Mouse (Mus musculus) embryonic facial prominence, embryonic 14.5 days (tissue): Measurements from ENCODE around the gene Pex12. TPM values are rescaled to one million over a fixed set of nuclear protein-coding genes. Genes with fewer than 3 reads are reported as not detected.
A peak's percentile ranks its signal among the peaks of the same experiment; 100 is the strongest.
"Not testable (repeated sequence)": the region's sequence is repeated elsewhere in the genome, so short reads cannot be mapped to it uniquely, and the experiment has no call there.

ENCODE experiments used
- ATAC-seq: fragments of 200-750 bp; cut with Nextera tagmentation; 2 replicates; pipeline ENCODE4 v1.8.0; 2017; ENCODE audit warnings: low read depth, moderate number of reproducible peaks, moderate TSS enrichment
- DNase-seq: peaks from one replicate; pipeline ENCODE4 v3.0.0-alpha.2; 2015; ENCODE audit warnings: low spot score
- H3K27ac ChIP-seq: fragments of 300-500 bp; sonication (generic); replicated peaks from 2 replicates; pipeline ENCODE4 v1.5.1; 2014; ENCODE audit warnings: low read depth, mild to moderate bottlenecking, low read length, moderate library complexity
- H3K27me3 ChIP-seq: fragments of 300-500 bp; sonication (generic); replicated peaks from 2 replicates; pipeline ENCODE4 v1.6.1; 2014; ENCODE audit warnings: low read length; ENCODE audit not compliant: control insufficient read depth, insufficient read depth
- H3K36me3 ChIP-seq: fragments of 300-500 bp; sonication (generic); 2 replicates; pipeline ENCODE4 v1.6.1; 2014; ENCODE audit warnings: low read length, mixed read lengths; ENCODE audit not compliant: control insufficient read depth, insufficient read depth
- H3K4me1 ChIP-seq: fragments of 300-500 bp; sonication (generic); 2 replicates; pipeline ENCODE4 v1.6.1; 2014; ENCODE audit warnings: antibody characterized with exemption, low read length; ENCODE audit not compliant: control insufficient read depth, insufficient read depth
- H3K4me2 ChIP-seq: fragments of 300-500 bp; sonication (generic); 2 replicates; pipeline ENCODE4 v1.6.1; 2014; ENCODE audit warnings: low read depth, mild to moderate bottlenecking, low read length, moderate library complexity, mixed read lengths
- H3K4me3 ChIP-seq: fragments of 300-500 bp; sonication (generic); 2 replicates; pipeline ENCODE4 v1.5.1; 2014; ENCODE audit warnings: low read depth, mild to moderate bottlenecking, low read length
- H3K9ac ChIP-seq: fragments of 300-500 bp; sonication (generic); 2 replicates; pipeline ENCODE4 v1.6.1; 2014; ENCODE audit warnings: low read depth, mild to moderate bottlenecking, low read length, moderate library complexity, mixed read lengths
- H3K9me3 ChIP-seq: fragments of 300-500 bp; sonication (generic); 2 replicates; pipeline ENCODE4 v1.6.1; 2016; ENCODE audit warnings: low read length; ENCODE audit not compliant: control insufficient read depth
- WGBS: fragments of 180-500 bp; shearing (Covaris S2); extraction: QIAGEN DNeasy Blood & Tissue Kit; methylation state at CpG from one replicate; pipeline ENCODE4 v1.1.7; 2014; 5-methylcytosine and 5-hydroxymethylcytosine counted together
- polyA plus RNA-seq: library from polyadenylated mRNA; unstranded; fragments of >200 nt; fragmentation: Nextera tagmentation; extraction: Ambion mirVana; gene quantifications from 2 replicates; pipeline ENCODE4 v1.2.1, GENCODE M21; 2014

Gene Pex12
- polyA plus RNA-seq = 14.5 and 14.8 TPM in 2 replicates

DNA sequence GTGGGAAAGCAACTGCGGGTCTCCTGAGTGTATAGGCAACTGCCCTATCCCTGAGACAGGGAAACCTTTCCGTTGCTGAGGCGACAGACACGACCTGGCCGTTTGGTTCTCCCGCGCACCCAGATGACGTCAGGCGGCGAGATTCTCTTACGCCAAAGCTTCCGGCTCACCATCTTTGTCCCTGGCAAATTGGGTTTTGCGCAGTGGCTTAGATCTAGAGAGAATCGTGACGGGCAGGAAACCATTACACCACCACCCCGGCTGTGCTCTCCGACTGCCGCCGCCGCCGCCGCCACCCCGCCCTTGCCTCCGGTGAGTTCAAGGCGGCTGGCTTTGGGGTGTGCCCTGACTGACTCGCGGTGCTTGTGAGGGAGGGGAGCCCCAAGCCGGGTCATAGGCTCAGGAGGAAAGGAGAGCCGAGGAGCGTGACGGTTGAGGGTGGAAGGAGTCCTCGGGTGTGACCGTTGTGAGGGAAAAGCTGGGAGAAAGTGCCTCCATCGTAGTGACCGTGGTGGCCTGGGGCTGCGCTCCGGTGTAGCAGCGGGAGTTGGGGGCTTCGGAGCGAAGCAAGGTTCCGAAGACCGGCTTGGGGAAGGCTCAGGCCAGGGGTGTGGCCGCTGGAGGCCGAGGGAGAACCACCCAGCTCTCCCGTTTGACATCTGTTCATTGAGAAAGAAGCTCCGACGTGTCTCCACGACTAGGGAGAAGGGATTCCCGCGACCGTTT lies at the start of gene Pex12:
Gene Pex12, minus strand, starts transcription at position 61 of the 726 bp plus-strand sequence.
- H3K9ac ChIP-seq = peak within 1 kb of the TSS; percentile 93
- DNase-seq (peak; percentile 98), ATAC-seq (peak; percentile 71)
- H3K27me3 ChIP-seq = no peaks in the 10 kb centered on the region
- H3K27ac ChIP-seq = peak within 1 kb of the TSS; percentile 97
- peaks cover 5% of the 10 kb centered on the region for H3K4me1 ChIP-seq
- peak within 1 kb of the TSS; percentile 74 for H3K4me2 ChIP-seq
- H3K4me3 ChIP-seq = peak within 1 kb of the TSS; percentile 93
- H3K36me3 ChIP-seq = no peaks in the 10 kb centered on the region
- WGBS = under 1% methylated on average over 51 of the region's 51 CpGs
- no peaks in the 10 kb centered on the region for H3K9me3 ChIP-seq

DNA sequence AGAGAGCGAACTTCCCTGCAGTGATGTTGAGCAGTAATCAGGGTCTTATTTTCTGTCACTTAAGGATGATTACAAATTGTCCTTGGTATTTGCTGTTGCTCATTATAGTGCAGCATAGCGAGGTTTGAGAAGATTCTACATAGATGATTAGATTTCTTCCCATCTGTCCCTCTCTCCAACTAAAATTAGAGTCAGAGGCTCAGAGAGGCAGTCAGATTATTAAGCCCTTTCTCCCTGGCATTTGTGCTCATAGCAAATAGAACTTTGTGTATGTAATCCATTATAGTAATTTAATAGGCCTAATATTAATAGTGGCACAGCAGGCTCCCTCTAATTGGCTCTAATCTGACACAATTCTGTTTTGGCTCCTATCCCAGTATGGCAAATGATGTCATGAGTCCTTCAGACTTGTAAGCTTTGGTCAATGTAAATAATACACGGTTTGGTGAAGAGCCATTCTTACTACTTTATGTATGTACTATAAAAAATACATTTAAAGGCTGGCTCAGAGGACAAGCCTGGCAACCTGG lies 39.4 kb upstream of the Pex12 start:
- no peaks in the 10 kb centered on the region for H3K27me3 ChIP-seq
- WGBS = 74% methylated on average over 3 of the region's 3 CpGs
- no peaks in the 10 kb centered on the region for H3K4me1 ChIP-seq
- DNase-seq (peak; percentile 11), ATAC-seq (no peak)
- H3K9ac ChIP-seq = no peak overlapping the region
- H3K4me2 ChIP-seq = no peak overlapping the region
- no peaks in the 10 kb centered on the region for H3K9me3 ChIP-seq
- peaks cover 87% of the 10 kb centered on the region for H3K36me3 ChIP-seq
- no peak overlapping the region for H3K4me3 ChIP-seq
- no peak overlapping the region for H3K27ac ChIP-seq

DNA sequence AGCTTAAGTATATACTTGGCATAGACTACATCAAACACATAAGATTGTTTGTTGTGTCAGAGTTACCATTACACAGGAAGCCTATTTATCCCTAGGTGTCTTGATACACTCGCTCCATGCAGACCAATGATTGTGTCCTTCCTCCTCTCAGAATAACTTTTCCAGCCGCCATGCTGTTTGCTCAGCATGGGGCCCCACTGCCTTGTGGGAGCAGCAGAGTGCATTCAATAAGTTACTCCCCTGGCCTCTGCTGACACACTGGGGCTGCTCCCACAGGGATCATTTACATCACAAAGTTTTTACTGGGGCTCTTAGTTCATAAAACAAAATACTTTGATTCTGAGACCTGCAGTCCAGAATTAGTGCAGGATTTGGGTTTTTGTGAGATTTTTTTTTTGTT lies 37.3 kb upstream of the Pex12 start:
- WGBS = 53% methylated on average over 2 of the region's 2 CpGs
- H3K27me3 ChIP-seq = no peaks in the 10 kb centered on the region
- no peak overlapping the region for H3K9ac ChIP-seq
- no peak for ATAC-seq
- no peak for DNase-seq
- no peaks in the 10 kb centered on the region for H3K9me3 ChIP-seq
- no peak overlapping the region for H3K27ac ChIP-seq
- no peak overlapping the region for H3K4me2 ChIP-seq
- peaks cover 92% of the 10 kb centered on the region for H3K36me3 ChIP-seq
- H3K4me3 ChIP-seq = no peak overlapping the region
- no peaks in the 10 kb centered on the region for H3K4me1 ChIP-seq

DNA sequence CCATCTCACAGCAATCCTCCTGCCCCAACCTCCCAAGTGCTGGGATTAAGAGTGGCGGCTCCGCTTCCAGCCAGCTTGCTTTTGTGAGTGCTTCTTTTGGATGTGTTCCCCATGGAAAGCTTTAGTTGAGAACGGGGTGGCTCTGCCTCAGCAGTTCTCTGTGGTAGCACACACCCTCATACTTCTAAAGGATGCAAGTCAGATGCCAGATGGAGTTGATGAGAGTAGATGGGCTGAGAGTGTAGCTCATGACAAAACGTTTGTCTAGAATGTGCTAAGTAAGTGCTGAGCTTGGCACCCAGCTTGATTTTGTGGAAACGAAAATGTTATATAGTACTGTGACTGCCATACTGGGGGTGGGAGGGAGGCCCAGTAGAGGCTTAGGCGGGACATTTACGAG lies 33.4 kb upstream of the Pex12 start:
- Histone ChIP-seq H3K4me1 (no peaks in the 10 kb centered on the region), H3K27ac (no peak overlapping the region), H3K9ac (no peak overlapping the region), H3K27me3 (no peaks in the 10 kb centered on the region), H3K4me3 (no peak overlapping the region), H3K4me2 (no peak overlapping the region), H3K9me3 (no peaks in the 10 kb centered on the region), H3K36me3 (peaks cover 87% of the 10 kb centered on the region)
- 90% methylated on average over 7 of the region's 7 CpGs for WGBS
- DNase-seq (no peak), ATAC-seq (no peak)

DNA sequence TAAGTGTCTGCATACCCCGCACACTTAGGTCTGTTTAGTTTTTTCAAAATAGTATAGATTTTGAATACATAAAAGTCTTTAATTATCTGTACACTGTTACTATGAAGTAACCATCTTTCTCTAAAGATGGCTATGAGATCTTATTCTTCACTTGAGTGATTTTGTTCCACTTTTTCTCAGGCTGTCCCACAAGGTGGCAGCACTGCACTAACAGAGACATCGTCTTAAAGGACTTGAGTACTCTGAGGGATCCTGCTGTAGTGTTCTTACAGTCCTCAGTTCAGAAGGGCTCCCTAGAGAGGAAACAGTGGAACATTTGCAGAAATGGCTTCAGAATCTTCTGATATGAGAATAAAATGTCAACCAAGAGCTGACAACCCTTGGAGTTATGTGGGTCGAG lies 25.0 kb upstream of the Pex12 start:
- H3K4me1 ChIP-seq = no peaks in the 10 kb centered on the region
- ATAC-seq = no peak

DNA sequence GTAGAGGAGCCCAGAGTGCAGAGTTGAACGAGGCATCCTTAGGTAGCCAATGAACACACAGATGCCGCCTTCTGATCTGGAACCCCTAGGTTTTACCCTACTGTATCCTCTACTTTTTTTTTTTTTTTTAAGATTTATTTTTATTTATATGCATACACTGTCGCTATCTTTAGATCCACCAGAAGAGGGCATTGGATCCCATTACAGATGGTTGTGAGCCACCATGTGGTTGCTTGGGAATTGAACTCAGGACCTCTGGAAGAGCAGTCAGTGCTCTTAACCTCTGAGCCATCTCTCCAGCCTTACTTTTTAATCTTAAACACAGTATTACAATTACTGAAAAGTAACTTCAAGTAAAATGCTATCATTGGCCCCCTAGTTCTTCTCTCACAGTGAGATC lies 24.3 kb upstream of the Pex12 start:
- not testable (repeated sequence) for H3K4me2 ChIP-seq, H3K27ac ChIP-seq, H3K9ac ChIP-seq, H3K4me1 ChIP-seq, DNase-seq, ATAC-seq, H3K9me3 ChIP-seq, H3K27me3 ChIP-seq, H3K4me3 ChIP-seq
- WGBS = 88% methylated on average over 3 of the region's 3 CpGs
- peaks cover 83% of the 10 kb centered on the region for H3K36me3 ChIP-seq

More for the DNA sequence above, 25.0 kb upstream of the Pex12 start:
- peaks cover 81% of the 10 kb centered on the region for H3K36me3 ChIP-seq
- no peaks in the 10 kb centered on the region for H3K27me3 ChIP-seq
- H3K9ac ChIP-seq = no peak overlapping the region
- H3K4me3 ChIP-seq = no peak overlapping the region
- peak; percentile 75 for DNase-seq
- H3K9me3 ChIP-seq = no peaks in the 10 kb centered on the region
- WGBS = 59% methylated on average over 3 of the region's 3 CpGs
- no peak overlapping the region for H3K27ac ChIP-seq
- no peak overlapping the region for H3K4me2 ChIP-seq

DNA sequence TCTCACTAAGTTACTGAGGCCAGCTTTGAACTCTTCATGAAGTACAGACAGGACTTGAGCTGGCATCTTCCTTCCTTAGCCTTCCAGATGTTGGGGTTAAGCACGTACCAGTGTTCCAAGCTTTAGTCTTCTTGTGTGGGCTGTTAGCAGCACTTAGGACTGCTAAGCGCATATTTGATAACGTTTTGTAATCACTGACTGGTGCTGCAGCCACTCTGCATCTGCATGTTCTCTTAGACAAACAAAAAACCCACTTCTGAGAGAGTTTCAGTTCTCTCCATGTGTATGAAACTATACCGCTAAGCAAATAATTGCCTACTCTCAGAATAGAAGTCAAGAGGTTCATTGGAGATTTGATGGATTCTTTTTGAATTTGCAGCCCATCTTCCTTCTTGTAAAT lies 16.7 kb upstream of the Pex12 start:
- H3K27me3 ChIP-seq = no peaks in the 10 kb centered on the region
- H3K4me2 ChIP-seq = no peak overlapping the region
- no peak overlapping the region for H3K9ac ChIP-seq
- WGBS = 82% methylated on average over 4 of the region's 4 CpGs
- H3K27ac ChIP-seq = no peak overlapping the region
- ATAC-seq = no peak
- no peak for DNase-seq
- no peaks in the 10 kb centered on the region for H3K9me3 ChIP-seq
- peaks cover 61% of the 10 kb centered on the region for H3K36me3 ChIP-seq
- H3K4me1 ChIP-seq = no peaks in the 10 kb centered on the region
- H3K4me3 ChIP-seq = no peak overlapping the region

DNA sequence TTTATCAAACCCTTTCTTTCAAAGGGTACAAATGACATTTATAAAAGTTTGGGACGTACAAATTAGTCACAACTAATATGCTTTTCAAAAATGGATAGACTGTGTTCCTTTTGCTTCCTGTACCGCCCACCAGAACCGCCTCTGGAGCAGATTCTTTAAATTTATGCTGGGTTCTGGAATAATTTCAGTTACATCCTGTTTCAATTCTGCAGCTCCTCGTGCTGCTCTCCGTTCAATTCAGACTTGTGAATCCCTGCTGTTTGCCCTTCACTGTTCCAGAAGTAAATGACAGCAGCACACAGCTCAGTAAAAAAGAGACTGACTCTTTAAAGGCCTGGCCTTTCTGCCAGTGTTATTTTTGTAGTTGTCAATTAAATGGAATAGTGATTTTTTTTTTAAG lies 10.1 kb upstream of the Pex12 start:
- H3K9me3 ChIP-seq = no peaks in the 10 kb centered on the region
- WGBS = 61% methylated on average over 5 of the region's 5 CpGs
- peaks cover 26% of the 10 kb centered on the region for H3K36me3 ChIP-seq
- no peak for ATAC-seq
- H3K4me1 ChIP-seq = no peaks in the 10 kb centered on the region
- H3K9ac ChIP-seq = no peak overlapping the region
- H3K27ac ChIP-seq = no peak overlapping the region
- H3K4me3 ChIP-seq = no peak overlapping the region
- no peak for DNase-seq
- H3K27me3 ChIP-seq = no peaks in the 10 kb centered on the region
- H3K4me2 ChIP-seq = no peak overlapping the region
